Mouse (Mus musculus) heart, postnatal 0 days (tissue): ENCODE data around the gene Xrcc2.

ENCODE experiments used
- CTCF ChIP-seq: IDR thresholded peaks from 2 replicates; pipeline ENCODE4 v1.5.1; 2016; ENCODE audit warnings: antibody characterized with exemption, control low read depth, low read depth
- EP300 ChIP-seq: IDR thresholded peaks from 2 replicates; pipeline ENCODE4 v1.6.1; 2016; ENCODE audit warnings: antibody characterized with exemption, low read depth

DNA sequence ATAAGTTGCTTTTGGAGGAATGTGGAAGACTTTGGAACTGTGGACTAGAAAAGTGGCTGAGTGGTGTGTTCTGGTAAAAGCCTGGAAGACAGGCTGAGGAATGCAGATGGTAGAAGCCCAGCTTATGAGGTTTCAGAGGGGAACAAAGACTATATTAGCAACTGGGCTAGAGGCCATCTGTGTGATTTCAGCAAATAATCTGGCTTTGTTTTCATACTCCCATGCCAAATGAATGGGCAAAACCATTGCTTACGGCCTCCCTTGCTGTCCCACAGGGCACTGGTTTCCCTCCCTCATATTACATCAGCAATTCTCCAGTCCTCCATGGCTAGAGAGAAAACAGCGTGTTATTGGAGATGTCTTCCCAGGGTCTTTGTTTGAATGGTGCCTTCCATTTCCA, 17.4 kb upstream of the Xrcc2 start:
- TF ChIP-seq CTCF, result no peak
- TF ChIP-seq EP300, result no peak
